Mouse (Mus musculus): ENCODE data around the gene Npcd. TPM values are rescaled to one million over a fixed set of nuclear protein-coding genes. Genes with fewer than 3 reads are reported as not detected.
A peak's percentile ranks its signal among the peaks of the same experiment; 100 is the strongest.

Gene Npcd
- total RNA-seq, 2 experiments from 2014 or later, result 10.9 to 18.8 TPM

DNA sequence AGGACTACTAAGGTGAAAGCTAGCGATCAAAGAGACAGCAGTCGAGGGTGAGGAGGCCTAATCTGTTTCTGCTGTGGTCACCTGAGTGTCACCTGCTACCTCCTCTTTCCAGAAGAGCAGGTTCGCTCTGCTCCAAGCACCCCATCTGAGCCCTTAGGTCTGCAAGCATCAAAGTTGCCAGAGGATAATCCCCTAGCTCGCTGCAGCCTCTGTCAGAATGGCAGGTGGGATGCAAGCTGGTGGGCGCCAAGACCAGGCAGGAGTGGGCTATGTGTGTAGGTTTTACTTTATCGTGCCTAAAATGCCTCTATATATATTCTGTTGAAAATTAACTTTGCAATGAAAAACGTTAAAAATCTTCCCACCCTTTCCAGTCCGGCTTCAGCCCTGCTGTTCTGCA lies 28.8 kb downstream of the Npcd start:
- DNase-seq (ENCODE audit: low spot score in 2 of 2), result no peak

DNA sequence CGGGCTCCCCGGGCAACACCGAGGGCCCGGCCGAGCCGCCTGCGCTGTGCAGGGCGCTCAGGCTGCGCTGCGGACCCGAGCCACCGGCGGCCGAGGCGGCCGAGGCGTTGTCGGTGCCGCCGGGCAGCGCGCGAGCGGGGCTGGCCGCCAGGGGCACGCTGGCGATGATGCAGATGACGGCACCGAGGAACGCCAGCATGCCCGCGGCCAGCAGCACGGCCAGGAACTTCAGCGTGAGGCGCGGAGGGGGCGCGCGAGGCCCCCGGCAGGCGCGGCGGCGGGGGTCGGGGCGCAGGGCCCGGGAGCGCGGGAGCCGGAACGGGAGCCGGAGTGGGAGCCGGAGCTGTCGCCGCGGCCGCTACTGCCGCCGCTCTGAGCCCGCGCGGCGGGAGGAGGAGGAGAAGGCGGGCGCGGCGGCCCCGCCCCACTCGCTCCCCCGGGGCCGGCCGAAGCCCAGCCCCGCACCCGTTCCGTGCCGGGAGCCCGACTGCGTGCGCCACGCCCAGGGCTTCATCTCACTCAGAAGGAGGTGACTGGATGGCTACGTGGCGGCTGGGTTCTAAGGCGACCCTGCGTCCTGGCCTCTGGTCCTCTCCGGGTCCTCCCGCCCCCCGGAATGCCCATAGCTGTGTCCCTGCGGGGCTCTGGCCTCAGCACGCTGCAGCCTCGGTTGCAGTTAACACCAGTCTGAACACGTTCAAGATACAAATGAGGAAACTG lies 29.5 kb downstream of the Npcd start, which contains the start of gene Nptxr:
Gene Nptxr, minus strand, starts transcription at position 415 of the 720 bp plus-strand sequence.
- DNase-seq (ENCODE audit: low spot score in 2 of 2), result peak in 1 of 2 experiments; percentile 76

DNA sequence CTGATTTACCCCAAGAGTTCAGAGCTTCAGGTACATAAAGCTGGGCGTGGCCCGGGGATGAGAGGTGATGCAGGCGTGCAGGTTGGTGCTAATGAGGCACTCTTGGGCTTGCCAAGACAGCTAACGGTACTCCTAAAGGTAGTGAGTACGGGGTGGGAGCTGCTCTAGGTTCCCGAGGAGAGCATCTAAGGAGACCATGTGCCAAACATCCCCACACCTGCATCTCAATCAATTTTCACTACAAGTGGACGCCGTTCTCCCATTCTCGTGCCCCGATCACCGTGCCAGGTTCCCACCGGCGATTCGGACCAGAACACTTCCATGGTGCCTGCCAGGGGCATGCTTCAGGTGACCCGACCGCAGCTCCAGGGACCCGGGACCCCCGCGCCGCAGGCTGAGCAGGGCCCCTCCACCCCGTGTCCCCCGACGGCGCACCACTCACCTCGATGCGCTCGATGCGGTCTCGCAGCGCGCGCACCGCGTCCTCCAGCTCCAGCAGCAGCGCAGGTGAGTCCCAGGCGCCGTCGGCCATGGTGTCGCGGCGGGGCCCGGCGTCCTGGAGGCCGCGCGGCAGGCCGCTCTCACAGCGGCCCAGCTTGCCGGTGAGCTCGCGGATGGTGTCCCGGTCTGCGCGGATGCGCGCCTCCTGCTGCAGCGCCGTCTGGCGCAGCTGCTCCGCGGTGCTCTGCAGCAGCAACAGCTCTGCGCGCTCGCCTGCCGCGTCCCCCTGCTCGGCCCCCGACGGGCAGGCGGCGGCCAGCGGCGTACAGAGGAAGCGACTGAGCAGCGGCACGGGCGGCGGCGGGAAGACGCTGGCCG lies 30.3 kb downstream of the Npcd start:
- DNase-seq (ENCODE audit: low spot score in 2 of 2), result no peak

GRCm38 (mm10) chr15:79802304-79802703 lies 31.7 kb downstream of the Npcd start:
- no peak for DNase-seq (ENCODE audit: low spot score in 2 of 2)

DNA sequence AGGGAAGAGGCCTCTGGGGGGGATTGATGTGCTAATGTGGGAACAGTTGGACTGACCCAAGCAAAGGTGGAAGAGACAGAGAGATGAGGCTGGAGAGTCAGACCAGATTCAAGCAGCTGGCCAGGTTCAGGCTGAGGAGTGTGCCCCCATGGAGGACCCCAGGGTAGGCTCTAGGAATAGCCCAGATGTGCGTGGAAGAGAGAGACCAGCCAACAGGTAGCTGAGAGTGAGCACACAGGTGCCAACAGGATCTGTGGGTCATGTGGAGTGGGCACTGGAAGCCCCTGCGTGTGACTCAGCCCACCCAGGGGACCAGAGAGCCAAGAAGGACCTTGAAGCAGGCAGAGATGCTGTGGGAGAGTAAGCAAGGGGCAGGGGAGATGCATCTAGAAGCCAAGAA lies 32.4 kb downstream of the Npcd start:
- no peak for DNase-seq (ENCODE audit: low spot score in 2 of 2)

- DNase-seq (ENCODE audit: low spot score in 2 of 2), result no peak
These were observed 33.3 kb downstream of the Npcd start for GRCm38 (mm10) chr15:79800701-79801100.

DNA sequence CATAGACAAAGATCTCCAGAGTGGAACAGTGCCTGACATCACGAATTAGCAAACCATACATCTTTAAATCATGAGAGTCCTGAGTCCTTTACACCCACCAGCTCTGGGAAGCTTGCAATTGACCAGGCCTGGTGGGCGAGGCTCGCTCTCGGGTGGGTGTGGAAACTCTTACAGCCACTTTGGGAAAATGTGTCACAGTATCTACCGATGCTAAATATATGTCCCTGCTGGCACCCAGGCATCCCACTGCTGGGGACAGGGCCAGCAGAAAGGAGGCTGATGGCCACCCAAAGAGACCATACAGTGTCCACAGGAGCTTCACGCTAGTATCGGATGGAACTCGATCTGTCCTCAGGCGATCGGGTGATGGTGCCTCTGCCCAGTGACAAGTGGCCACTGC lies 35.4 kb downstream of the Npcd start:
- peak in 1 of 2 experiments; percentile 26 for DNase-seq (ENCODE audit: low spot score in 2 of 2)

- DNase-seq (ENCODE audit: low spot score in 2 of 2), result peak in 1 of 2 experiments; percentile 23
These were observed 36.4 kb downstream of the Npcd start for GRCm38 (mm10) chr15:79797680-79798079.

GRCm38 (mm10) chr15:79797096-79797495 lies 36.9 kb downstream of the Npcd start:
- no peak for DNase-seq (ENCODE audit: low spot score in 2 of 2)

GRCm38 (mm10) chr15:79796256-79796655 lies 37.8 kb downstream of the Npcd start:
- DNase-seq (ENCODE audit: low spot score in 2 of 2), result peak; percentile 73 to 89

DNA sequence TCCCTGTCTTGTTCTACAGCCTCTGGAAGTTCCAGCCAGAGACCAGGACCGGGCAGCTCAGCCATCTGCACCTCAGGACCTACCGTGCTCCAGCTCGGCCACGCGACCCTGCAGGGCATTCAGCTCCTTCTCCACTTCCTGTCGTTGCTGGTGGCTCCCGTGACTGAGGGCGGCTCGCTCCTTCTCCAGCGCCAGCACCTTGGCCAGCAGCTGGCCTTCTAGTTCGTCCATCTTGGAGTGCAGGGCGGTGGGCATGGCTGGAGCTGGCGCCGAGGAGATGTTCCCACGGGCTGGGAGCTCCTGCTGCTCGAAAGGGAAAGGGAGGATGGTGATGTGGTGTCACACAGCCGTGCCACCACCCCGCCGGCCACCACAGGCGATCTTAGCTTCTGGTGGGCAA lies 39.9 kb downstream of the Npcd start:
- no peak for DNase-seq (ENCODE audit: low spot score in 2 of 2)

DNA sequence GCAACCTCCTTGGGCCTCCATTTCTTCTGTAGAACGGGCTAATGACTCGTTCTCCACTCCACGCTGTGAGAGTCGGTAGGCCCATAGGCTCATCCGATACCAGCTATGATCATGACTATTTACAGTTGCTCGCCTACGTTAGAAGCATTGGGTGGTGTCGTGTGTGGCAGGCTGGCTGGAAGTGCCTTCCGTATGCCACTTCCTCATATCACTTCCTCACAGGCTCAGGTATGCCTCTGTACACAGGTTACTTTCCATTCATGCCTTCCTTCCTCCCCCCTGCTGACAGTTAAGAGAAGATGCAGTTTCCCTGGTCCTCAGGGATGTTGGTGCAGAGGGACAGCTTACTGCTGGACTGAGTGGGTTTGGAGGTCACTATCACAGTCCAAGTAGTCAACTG lies 41.0 kb downstream of the Npcd start:
- DNase-seq (ENCODE audit: low spot score in 2 of 2), result no peak

- peak in 1 of 2 experiments; percentile 18 for DNase-seq (ENCODE audit: low spot score in 2 of 2)
These were observed 41.6 kb downstream of the Npcd start for GRCm38 (mm10) chr15:79792455-79792854.

- no peak for DNase-seq (ENCODE audit: low spot score in 2 of 2)
These were observed 42.5 kb downstream of the Npcd start for GRCm38 (mm10) chr15:79791502-79791901.

- DNase-seq (ENCODE audit: low spot score in 2 of 2), result no peak
These were observed 43.1 kb downstream of the Npcd start for GRCm38 (mm10) chr15:79790905-79791304.

GRCm38 (mm10) chr15:79790111-79790510 lies 43.9 kb downstream of the Npcd start:
- DNase-seq (ENCODE audit: low spot score in 2 of 2), result no peak

- no peak for DNase-seq (ENCODE audit: low spot score in 2 of 2)
These were observed 46.2 kb downstream of the Npcd start for GRCm38 (mm10) chr15:79787815-79788214.

GRCm38 (mm10) chr15:79785056-79785455 lies 49.0 kb downstream of the Npcd start:
- DNase-seq (ENCODE audit: low spot score in 2 of 2), result no peak

DNA sequence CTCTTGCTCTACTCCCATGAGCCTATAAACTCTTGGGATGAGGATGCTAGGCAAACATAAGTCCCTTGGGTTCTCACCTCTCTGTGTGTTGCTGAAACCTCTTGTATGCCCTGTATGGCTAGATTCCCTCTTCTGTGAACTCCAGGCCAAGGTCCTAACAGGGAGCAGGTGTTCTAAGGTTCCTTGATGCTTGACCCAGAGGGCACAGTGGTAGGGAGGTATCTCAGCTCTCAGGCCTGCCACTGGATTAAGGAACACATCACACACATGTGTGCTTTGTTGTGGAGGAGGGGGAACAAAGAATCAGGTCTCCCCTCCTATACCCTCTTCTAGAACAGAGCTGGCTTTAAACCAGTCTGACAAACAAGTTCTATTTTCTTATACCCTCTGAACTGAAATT lies 56.3 kb downstream of the Npcd start, which contains the start of gene Dnal4:
Gene Dnal4, minus strand, starts transcription at position 101 of the 400 bp plus-strand sequence.
- DNase-seq (ENCODE audit: low spot score in 2 of 2), result no peak

DNA sequence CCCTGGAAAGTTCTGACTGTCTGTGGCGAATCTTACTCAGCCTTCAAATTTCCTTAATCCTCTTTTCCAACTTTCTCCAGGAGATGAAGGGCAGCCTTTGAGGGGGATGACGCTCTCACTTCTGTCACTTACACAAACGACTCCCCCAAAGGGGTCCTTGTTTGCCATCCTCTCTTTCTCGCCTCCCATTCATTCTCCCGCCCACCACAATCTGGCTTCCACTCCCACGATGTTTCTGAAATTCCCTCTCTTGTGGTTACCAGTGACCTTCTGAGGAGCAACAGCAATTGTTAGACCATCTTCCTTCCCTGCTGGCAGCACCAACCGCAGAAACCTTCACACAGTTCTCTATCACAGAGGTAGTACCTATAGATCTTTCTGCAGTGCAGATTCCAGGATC lies 58.4 kb downstream of the Npcd start:
- DNase-seq (ENCODE audit: low spot score in 2 of 2), result no peak

- DNase-seq (ENCODE audit: low spot score in 2 of 2), result peak; percentile 94 to 98
These were observed 59.7 kb downstream of the Npcd start for GRCm38 (mm10) chr15:79774117-79775027.

All from layer of hippocampus, adult 18-20 months (tissue).